Mouse (Mus musculus) liver, postnatal 0 days (tissue): Measurements from ENCODE around the gene Phgdh. TPM values are rescaled to one million over a fixed set of nuclear protein-coding genes. Genes with fewer than 3 reads are reported as not detected.

Experiments
- ATAC-seq: fragments of 200-750 bp; cut with Nextera tagmentation; 2 replicates; pipeline ENCODE4 v1.8.0; 2017; ENCODE audit warnings: mild to moderate bottlenecking, moderate library complexity
- DNase-seq: peaks from one replicate; pipeline ENCODE4 v3.0.0-alpha.2; 2016
- H3K27ac ChIP-seq: fragments of 300-500 bp; sonication (generic); 2 replicates; pipeline ENCODE4 v1.5.1; 2014; ENCODE audit warnings: antibody characterized with exemption, moderate library complexity, mild to moderate bottlenecking, low read depth
- H3K27me3 ChIP-seq: fragments of 300-500 bp; sonication (generic); 2 replicates; pipeline ENCODE4 v1.6.1; 2014; ENCODE audit warnings: low read length, control low read depth, mixed read lengths; ENCODE audit not compliant: insufficient read depth
- H3K36me3 ChIP-seq: fragments of 300-500 bp; sonication (generic); replicated peaks from 2 replicates; pipeline ENCODE4 v1.6.1; 2014; ENCODE audit warnings: mild to moderate bottlenecking, control low read depth, low read length, moderate library complexity, mixed read lengths; ENCODE audit not compliant: insufficient read depth
- H3K4me1 ChIP-seq: fragments of 300-500 bp; sonication (generic); 2 replicates; pipeline ENCODE4 v1.6.1; 2014; ENCODE audit warnings: antibody characterized with exemption, mild to moderate bottlenecking, control low read depth; ENCODE audit not compliant: insufficient read depth
- H3K4me2 ChIP-seq: fragments of 300-500 bp; sonication (generic); 2 replicates; pipeline ENCODE4 v1.6.1; 2014; ENCODE audit warnings: low read depth, mild to moderate bottlenecking, low read length, moderate library complexity, mixed read lengths
- H3K4me3 ChIP-seq: fragments of 300-500 bp; sonication (generic); 2 replicates; pipeline ENCODE4 v1.5.1; 2014; ENCODE audit warnings: low read depth, low read length
- H3K9ac ChIP-seq: fragments of 300-500 bp; sonication (generic); replicated peaks from 2 replicates; pipeline ENCODE4 v1.6.1; 2014; ENCODE audit warnings: mild to moderate bottlenecking, moderate library complexity
- H3K9me3 ChIP-seq: fragments of 300-500 bp; sonication (generic); 2 replicates; pipeline ENCODE4 v1.6.1; 2016; ENCODE audit warnings: mild to moderate bottlenecking, control low read depth, low read length, mixed read lengths
- CTCF ChIP-seq: sonication (generic); IDR thresholded peaks from 2 replicates; pipeline ENCODE4 v1.5.1; 2016; ENCODE audit warnings: antibody characterized with exemption, low read depth
- EP300 ChIP-seq: IDR thresholded peaks from 2 replicates; pipeline ENCODE4 v1.6.1; 2016; ENCODE audit warnings: antibody characterized with exemption, low read depth, mild to moderate bottlenecking
- WGBS: fragments of 180-500 bp; shearing (Covaris S2); extraction: QIAGEN DNeasy Blood & Tissue Kit; methylation state at CpG from one replicate; pipeline ENCODE4 v1.1.7; 2014; ENCODE audit not compliant: insufficient replicate concordance; 5-methylcytosine and 5-hydroxymethylcytosine counted together
- polyA plus RNA-seq: library from polyadenylated mRNA; unstranded; fragments of >200 nt; fragmentation: Nextera tagmentation; extraction: Ambion mirVana; gene quantifications from 2 replicates; pipeline ENCODE4 v1.2.1, GENCODE M21; 2015

Gene Phgdh
- polyA plus RNA-seq, 1 experiment from 2014 or later = 32.7 TPM

DNA sequence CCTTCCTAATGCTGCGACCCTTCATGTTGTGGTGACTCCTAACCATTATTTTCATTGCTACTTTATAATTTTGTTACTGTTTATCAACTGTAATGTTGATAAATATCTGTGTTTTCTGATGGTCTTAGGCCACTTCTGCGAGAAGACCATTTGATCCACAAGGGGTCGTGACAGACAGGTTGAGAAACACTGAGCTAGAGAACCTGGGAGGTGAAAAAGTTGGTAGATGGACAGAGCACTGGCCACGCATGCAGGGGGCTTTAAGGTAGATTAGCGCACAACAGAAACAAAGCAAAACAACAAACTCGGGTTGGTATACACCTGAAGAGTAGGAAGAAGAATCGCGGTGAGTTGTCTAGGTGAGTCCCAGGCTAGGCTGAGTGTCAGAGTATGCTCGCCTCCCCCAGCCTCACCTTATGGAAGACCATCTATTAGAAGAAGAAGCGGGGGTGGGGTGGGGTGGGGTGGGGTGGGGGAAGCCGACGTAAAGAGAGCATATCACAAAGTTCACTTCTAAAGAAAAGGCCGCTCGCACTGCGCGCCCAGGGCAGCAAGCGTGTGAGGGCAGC lies 42.0 kb upstream of the Phgdh start:
- ATAC-seq (peak; percentile 24), DNase-seq (no peak)
- peak overlapping the region; percentile 56 for H3K4me3 ChIP-seq
- TF ChIP-seq EP300 (no peak), CTCF (peak; percentile 49; the same call in 1 of the 2 replicates)
- no peaks in the 10 kb centered on the region for H3K36me3 ChIP-seq
- H3K4me2 ChIP-seq = peak overlapping the region; percentile 76
- 10% methylated on average over 17 of the region's 17 CpGs for WGBS
- peak overlapping the region; percentile 63 for H3K9ac ChIP-seq
- no peak overlapping the region for H3K27ac ChIP-seq
- no peaks in the 10 kb centered on the region for H3K9me3 ChIP-seq
- H3K4me1 ChIP-seq = peaks cover 9% of the 10 kb centered on the region
- H3K27me3 ChIP-seq = peaks cover 10% of the 10 kb centered on the region; the same call in 1 of the 2 replicates

DNA sequence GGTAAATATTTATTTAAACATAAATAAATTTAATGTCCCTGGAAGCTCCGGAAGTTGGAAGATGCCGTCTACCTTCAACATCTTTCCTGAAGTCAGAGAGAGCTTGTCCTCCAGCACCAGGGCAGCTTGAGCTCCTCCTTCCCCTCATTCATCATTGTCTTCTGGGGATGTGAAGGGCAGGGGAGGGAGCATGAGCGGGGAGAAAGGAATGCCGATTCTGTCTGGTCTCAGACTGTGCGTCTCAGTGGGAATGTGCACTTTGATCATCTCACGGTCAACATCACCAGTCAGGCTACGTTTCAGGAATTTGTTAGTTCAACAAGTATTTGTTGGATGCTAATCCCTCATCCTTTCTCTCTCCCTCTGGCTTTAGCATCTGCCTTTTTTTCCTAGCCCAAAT lies 39.4 kb upstream of the Phgdh start:
- no peak for ATAC-seq
- WGBS = 19% methylated on average over 7 of the region's 7 CpGs
- DNase-seq = no peak

GRCm38 (mm10) chr3:98378267-98378666 lies 38.5 kb upstream of the Phgdh start:
- no peak overlapping the region for H3K9ac ChIP-seq
- H3K4me3 ChIP-seq = no peak overlapping the region
- H3K4me1 ChIP-seq = peaks cover 5% of the 10 kb centered on the region
- no peak overlapping the region for H3K27ac ChIP-seq
- DNase-seq = no peak
- TF ChIP-seq EP300 = no peak
- no peak for TF ChIP-seq CTCF
- no peak for ATAC-seq
- no peaks in the 10 kb centered on the region for H3K36me3 ChIP-seq
- H3K9me3 ChIP-seq = no peaks in the 10 kb centered on the region
- WGBS = 77% methylated on average over 4 of the region's 4 CpGs
- peaks cover 10% of the 10 kb centered on the region; the same call in 1 of the 2 replicates for H3K27me3 ChIP-seq
- H3K4me2 ChIP-seq = no peak overlapping the region

More for the DNA sequence above, 39.4 kb upstream of the Phgdh start:
- TF ChIP-seq EP300 (no peak), CTCF (no peak)
- Histone ChIP-seq H3K36me3 (no peaks in the 10 kb centered on the region), H3K9me3 (no peaks in the 10 kb centered on the region), H3K27me3 (peaks cover 10% of the 10 kb centered on the region; the same call in 1 of the 2 replicates), H3K4me3 (no peak overlapping the region), H3K4me1 (peaks cover 9% of the 10 kb centered on the region), H3K27ac (no peak overlapping the region), H3K4me2 (no peak overlapping the region), H3K9ac (no peak overlapping the region)

GRCm38 (mm10) chr3:98374980-98375379 lies 35.2 kb upstream of the Phgdh start:
- 74% methylated on average over 5 of the region's 5 CpGs for WGBS
- Histone ChIP-seq H3K4me3 (no peak overlapping the region), H3K9ac (no peak overlapping the region), H3K27ac (no peak overlapping the region), H3K36me3 (no peaks in the 10 kb centered on the region), H3K9me3 (no peaks in the 10 kb centered on the region), H3K27me3 (no peaks in the 10 kb centered on the region), H3K4me1 (no peaks in the 10 kb centered on the region), H3K4me2 (no peak overlapping the region)
- no peak for DNase-seq
- no peak for ATAC-seq
- TF ChIP-seq CTCF (no peak), EP300 (no peak)

- H3K4me3 ChIP-seq = no peak overlapping the region
- no peak overlapping the region for H3K27ac ChIP-seq
- H3K9me3 ChIP-seq = no peaks in the 10 kb centered on the region
- ATAC-seq (no peak), DNase-seq (no peak)
- H3K36me3 ChIP-seq = no peaks in the 10 kb centered on the region
- no peak for TF ChIP-seq CTCF
- peak; percentile 29; the same call in 1 of the 2 replicates for TF ChIP-seq EP300
- H3K4me2 ChIP-seq = no peak overlapping the region
- H3K4me1 ChIP-seq = no peaks in the 10 kb centered on the region
- no peak overlapping the region for H3K9ac ChIP-seq
- H3K27me3 ChIP-seq = no peaks in the 10 kb centered on the region
- WGBS = 52% methylated on average over 3 of the region's 3 CpGs
Measured at GRCm38 (mm10) chr3:98374062-98374719, 34.4 kb upstream of the Phgdh start.

GRCm38 (mm10) chr3:98368776-98369175 lies 29.0 kb upstream of the Phgdh start:
- Histone ChIP-seq H3K4me2 (no peak overlapping the region), H3K9me3 (no peaks in the 10 kb centered on the region), H3K27ac (no peak overlapping the region), H3K36me3 (no peaks in the 10 kb centered on the region), H3K9ac (no peak overlapping the region), H3K4me1 (no peaks in the 10 kb centered on the region), H3K4me3 (no peak overlapping the region), H3K27me3 (no peaks in the 10 kb centered on the region)
- DNase-seq (no peak), ATAC-seq (no peak)
- 84% methylated on average over 2 of the region's 2 CpGs for WGBS
- TF ChIP-seq EP300 (no peak), CTCF (no peak)
